Mouse (Mus musculus): ENCODE measurements around the gene Bbs9.

- TF ChIP-seq POLR2A (IDR thresholded peaks at IDR 0.05; ENCODE audit: low read depth, low read length) (no peak), CTCF (conservative IDR thresholded peaks at IDR 0.05; ENCODE audit: insufficient read depth, insufficient read length, low read depth, low read length) (no peak)
Observed at GRCm38 (mm10) chr9:22596650-22597049, 121.1 kb downstream of the Bbs9 start.
